In the genomic region with DNA sequence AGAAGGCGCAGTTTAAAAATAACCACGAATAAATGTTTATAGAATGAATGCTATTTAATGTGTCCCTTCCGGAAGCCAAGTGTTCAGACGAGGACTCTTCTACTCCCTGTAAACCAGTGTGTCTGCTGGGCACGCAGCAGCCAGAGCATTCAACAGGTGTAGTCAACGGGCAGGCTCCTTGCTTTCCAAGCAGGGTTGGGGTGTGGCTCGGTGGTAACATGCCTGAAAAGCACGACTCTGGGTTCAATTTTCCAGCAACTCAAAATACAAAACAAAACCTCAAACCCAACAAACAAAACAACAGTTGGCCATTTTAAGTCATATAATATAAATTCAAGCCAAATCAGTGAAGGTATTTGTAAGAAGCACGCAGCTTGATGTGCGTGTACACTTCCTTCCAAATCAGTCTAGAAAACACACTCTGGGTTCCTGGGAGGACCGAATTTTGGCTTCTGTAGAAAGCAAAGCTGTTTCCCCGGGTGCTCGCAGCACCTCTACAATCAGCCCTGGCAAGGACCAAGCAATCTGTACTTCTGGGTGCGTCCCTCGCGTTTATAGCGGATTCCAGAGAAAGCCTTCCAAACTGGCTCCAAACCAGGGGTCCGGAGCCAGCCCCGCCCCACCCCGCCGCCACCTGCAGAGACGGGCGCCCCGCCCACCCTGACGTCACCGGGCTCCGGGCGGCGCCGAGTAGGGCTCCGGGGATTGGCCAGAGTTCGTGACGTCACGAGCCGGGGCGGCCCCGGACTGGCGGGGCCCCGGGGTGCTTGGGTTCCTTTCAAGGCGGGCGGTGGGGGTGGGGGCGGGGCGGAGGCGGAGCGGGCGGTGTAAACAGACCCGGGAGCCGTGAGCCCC, we compare ENCODE assay signal across 8 mouse cellular contexts. TPM values are rescaled to one million over a fixed set of nuclear protein-coding genes. Genes with fewer than 3 reads are reported as not detected.
DNase-seq lines count a peak whose midpoint lies in the region; ATAC-seq and TF ChIP-seq lines count a peak whose summit lies in the region.

A gene (plus strand): TSS at position 734 of the 855 bp plus-strand sequence.

- peak; percentile 88 for ATAC-seq in activated CD4-positive, CD25-positive, alpha-beta regulatory T cell, adult 4 months
- ATAC-seq in inflammation-experienced regulatory T-cells, adult 6 months = peak; percentile 89
- peak; percentile 60 for ATAC-seq in megakaryocyte-erythroid progenitor cell, adult 5-6 weeks (replicated peaks; ENCODE audit: low FRiP score, low TSS enrichment, poor library complexity, severe bottlenecking)

- intact Hi-C loops in left cerebral cortex, postnatal 10 days (cut with DNase I) = loop anchor here (5.0 kb wide), 1 partner anchor 84 kb away; a partner anchor contains a TSS

- peak; percentile 100 for DNase-seq in gastrocnemius, postnatal 10 days
- DNase-seq in left cerebral cortex, postnatal 10 days (ENCODE audit: extremely low spot score in 1 of 2, low spot score in 2 of 2) = peak; percentile 95 to 99
- DNase-seq in right cerebral cortex, postnatal 25 days = peak; percentile 99
- peak; percentile 98 to 99 for DNase-seq in urinary bladder, postnatal 4 days (ENCODE audit: low spot score in 2 of 2)

- peak within 1 kb of the TSS; percentile 68; the same call in 1 of the 2 replicates for H3K27ac ChIP-seq in cortical plate, adult 2 months (ENCODE audit: insufficient read depth, low read length)

- no peak for TF ChIP-seq CTCF in cortical plate, adult 2 months (IDR thresholded peaks at IDR 0.05; ENCODE audit: extremely low read depth, insufficient read depth, low read length)

- no peak for TF ChIP-seq POLR2A in cortical plate, adult 2 months (IDR thresholded peaks at IDR 0.05; ENCODE audit: extremely low read depth, insufficient read depth, low read length)

- H3K4me1 ChIP-seq in cortical plate, adult 2 months (ENCODE audit: control insufficient read depth, insufficient read depth, low read length) = no peaks in the 10 kb centered on the region

- H3K4me3 ChIP-seq in cortical plate, adult 2 months (ENCODE audit: insufficient read depth, low read length) = peak within 1 kb of the TSS; percentile 93

RNA-seq across cellular contexts. Expression of the gene that starts here (rescaled TPM):
- polyA plus RNA-seq in activated CD4-positive, CD25-positive, alpha-beta regulatory T cell, adult 4 months (2017; shearing (Covaris generic)) = 10 to 100 TPM; 10.8 to 16.6 TPM
- 51.3 and 57.0 TPM in 2 replicates for polyA plus RNA-seq in cortical plate, adult 2 months (2012; rRNA removed)
- 1 to 10 TPM; 7.3 to 7.9 TPM for total RNA-seq in gastrocnemius, postnatal 10 days (2021)
- 10 to 100 TPM; 12.1 to 20.4 (median 17.0) TPM for polyA plus RNA-seq in inflammation-experienced regulatory T-cells, adult 6 months (2017; shearing (Covaris generic))
- 100 to 1,000 TPM; 146 to 177 TPM for total RNA-seq in left cerebral cortex, postnatal 10 days (2021)
- total RNA-seq in megakaryocyte-erythroid progenitor cell, adult 5-6 weeks (2014; fragmentation: Nextera tagmentation) = 2.0 and 2.1 TPM in 2 replicates
- 0.57 and 1.9 TPM in 2 replicates for total RNA-seq in megakaryocyte-erythroid progenitor cell, adult 5-6 weeks (2017)

Comparison
In these comparisons a context has a peak if more than half of its experiments do, and no peak if none do; other contexts are left out.
1. Peak in every context shown above with its lines: DNase-seq, ATAC-seq, H3K4me3 ChIP-seq and H3K27ac ChIP-seq.
2. RNA of the gene that starts here (total RNA-seq): 146 to 177 TPM in left cerebral cortex, postnatal 10 days; 7.3 to 7.9 TPM in gastrocnemius, postnatal 10 days and 0.57 to 2.1 TPM in megakaryocyte-erythroid progenitor cell, adult 5-6 weeks; every median in the first group is over 10 times any median in the second.